Mouse (Mus musculus) lung, adult 18-20 months (tissue): ENCODE results near the gene Spin2c.

Source experiments
- DNase-seq, 2 experiments: peaks; one replicate each; pipeline ENCODE4 v3.0.0; 2022; ENCODE audit warnings: mixed read lengths in 2 of 2

The Spin2c gene

DNA sequence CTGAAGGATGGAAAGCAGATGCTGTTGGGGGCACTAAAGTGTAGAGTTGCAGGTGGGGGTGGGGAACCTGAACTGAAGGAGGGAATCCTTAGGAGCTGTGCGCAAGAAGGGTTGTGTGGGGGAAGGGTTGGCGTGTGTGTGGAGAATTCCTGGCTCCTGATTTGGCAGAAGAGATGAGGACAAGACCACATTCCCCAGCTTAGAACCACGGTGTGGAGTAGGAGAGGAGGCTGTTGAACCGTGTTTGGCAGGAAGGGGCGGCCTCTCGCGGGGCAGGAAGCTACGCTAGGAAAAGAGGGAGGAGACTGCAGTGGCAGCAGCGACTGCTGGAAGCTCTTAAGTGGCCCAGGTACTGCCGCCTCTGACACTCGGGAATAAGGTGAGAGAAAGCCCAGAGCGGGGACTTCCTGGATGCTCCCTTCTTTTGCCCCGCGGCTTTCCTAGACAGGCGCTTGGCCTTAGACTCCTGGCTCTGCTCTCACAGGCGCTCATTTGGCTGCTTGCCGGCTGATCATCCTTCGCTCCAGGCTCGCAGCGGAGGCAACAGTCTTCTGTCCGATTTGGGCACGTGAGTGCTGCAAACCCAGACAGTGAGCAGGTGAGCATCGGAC, at the start of gene Spin2c:
Spin2c (plus strand) TSS at position 275 of the 611 bp plus-strand sequence.
- DNase-seq: peak; percentile 20 to 49

DNA sequence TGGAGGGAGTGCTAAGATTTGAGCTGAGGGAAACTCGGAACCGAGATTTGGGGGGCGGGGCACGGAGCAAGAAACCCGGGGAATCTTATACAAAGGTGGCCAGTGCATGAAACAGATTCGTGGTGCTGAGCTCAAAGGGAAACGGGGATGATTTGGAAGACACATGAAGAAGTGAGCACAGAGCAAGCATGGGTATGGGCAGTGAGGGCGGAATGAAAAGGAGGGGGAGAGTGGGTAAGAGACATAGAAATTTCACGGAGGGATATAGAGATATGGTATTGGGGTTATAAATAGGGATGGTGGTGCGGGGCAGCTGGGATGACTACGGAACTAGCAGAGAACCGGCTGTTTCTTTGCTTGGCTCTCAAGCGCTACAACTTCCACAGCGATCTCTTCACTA, 581 bp downstream of the Spin2c start:
- DNase-seq: peak in 1 of 2 experiments; percentile 0
